Mouse (Mus musculus) liver, adult 2 months (tissue): ENCODE data around the gene Amtn. TPM values are rescaled to one million over a fixed set of nuclear protein-coding genes. Genes with fewer than 3 reads are reported as not detected.
"Not testable (repeated sequence)": the region's sequence is repeated elsewhere in the genome, so short reads cannot be mapped to it uniquely, and the experiment has no call there.

Experiments
- DNase-seq: peaks from one replicate; pipeline ENCODE4 v3.0.0-alpha.2; 2011; ENCODE audit warnings: low read depth, low spot score; ENCODE audit errors: extremely low read depth
- H3K27ac ChIP-seq: fragments of 200-500 bp; replicated peaks from 2 replicates; pipeline ENCODE4 v1.5.1; 2012; ENCODE audit warnings: low read depth, mild to moderate bottlenecking, control low read depth, inconsistent platforms, low read length; ENCODE audit not compliant: insufficient read depth
- H3K27me3 ChIP-seq: fragments of 200-500 bp; 2 replicates; pipeline ENCODE4 v1.6.1; 2012; ENCODE audit warnings: mild to moderate bottlenecking, moderate library complexity, low read length, inconsistent platforms; ENCODE audit not compliant: control insufficient read depth, insufficient read depth
- H3K36me3 ChIP-seq: fragments of 200-500 bp; 2 replicates; pipeline ENCODE4 v1.6.1; 2012; ENCODE audit warnings: low read length, inconsistent platforms; ENCODE audit not compliant: control insufficient read depth, insufficient read depth
- H3K4me1 ChIP-seq: fragments of 200-500 bp; 2 replicates; pipeline ENCODE4 v1.6.1; 2011; ENCODE audit warnings: low read length; ENCODE audit not compliant: control insufficient read depth, insufficient read depth
- H3K4me3 ChIP-seq: fragments of 200-500 bp; 2 replicates; pipeline ENCODE4 v1.5.1; 2011; ENCODE audit warnings: low read depth, mild to moderate bottlenecking, control low read depth, low read length, moderate library complexity; ENCODE audit not compliant: insufficient read depth
- H3K79me2 ChIP-seq: fragments of 200-500 bp; 2 replicates; pipeline ENCODE4 v1.6.1; 2012; ENCODE audit warnings: inconsistent platforms, mild to moderate bottlenecking, low read length, moderate library complexity; ENCODE audit not compliant: control insufficient read depth, insufficient read depth
- H3K9ac ChIP-seq: fragments of 200-500 bp; 2 replicates; pipeline ENCODE4 v1.6.1; 2012; ENCODE audit warnings: low read depth, mild to moderate bottlenecking, control low read depth, inconsistent platforms, low read length
- CTCF ChIP-seq: fragments of 200-500 bp; IDR thresholded peaks from 2 replicates; pipeline ENCODE4 v1.5.1; 2011; ENCODE audit warnings: low read depth, low read length, control low read depth
- POLR2A ChIP-seq: fragments of 200-500 bp; IDR thresholded peaks from 2 replicates; pipeline ENCODE4 v1.6.1; 2011; ENCODE audit warnings: low read length, control low read depth; ENCODE audit not compliant: insufficient read depth; ENCODE audit errors: extremely low read depth
- WGBS: fragments of 180-500 bp; shearing (Covaris S2); methylation state at CpG from one replicate; pipeline ENCODE4 v1.1.7; 2018; 5-methylcytosine and 5-hydroxymethylcytosine counted together
- polyA plus RNA-seq: library from polyadenylated mRNA; depleted of rRNA; stranded (reverse); fragments of >200 nt; gene quantifications from 2 replicates; pipeline ENCODE4 v1.2.3, GENCODE M21; 2012; rRNA removed
- total RNA-seq: library from RNA; depleted of rRNA; stranded (reverse); fragments of >200 nt; gene quantifications from 2 replicates; pipeline ENCODE4 v1.2.3, GENCODE M21; 2014; rRNA removed

The Amtn gene
- total RNA-seq (not detected in 2 replicates), polyA plus RNA-seq (not detected in 2 replicates)

- no peak within 1 kb of the TSS for H3K9ac ChIP-seq
- 73% methylated on average over 4 of the region's 4 CpGs for WGBS
These were observed at the start of gene Amtn for GRCm38 (mm10) chr5:88375808-88376207. Gene Amtn (plus strand): TSS chr5:88376108.

DNA sequence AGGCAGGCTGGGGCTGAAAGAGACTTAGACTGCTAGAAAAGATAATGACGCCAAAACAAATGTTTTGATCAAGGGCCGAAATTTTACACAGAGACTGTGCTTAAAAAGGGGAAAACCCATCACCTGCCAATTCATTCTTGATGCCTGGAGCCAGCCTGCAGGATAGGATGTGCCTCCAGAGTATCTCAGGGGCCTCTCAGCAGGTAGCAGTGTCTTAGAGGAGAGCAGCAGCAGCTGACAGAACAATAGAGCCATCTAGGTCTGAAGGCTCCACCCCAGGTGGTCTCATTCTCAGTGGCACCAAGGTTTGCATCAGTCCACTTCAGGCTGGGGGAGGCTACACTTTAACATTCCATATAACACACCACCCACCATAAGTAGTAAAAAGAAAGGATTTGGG lies 27.4 kb upstream of the Amtn start:
- not testable (repeated sequence) for H3K36me3 ChIP-seq, H3K9ac ChIP-seq, H3K27me3 ChIP-seq, H3K27ac ChIP-seq, H3K4me3 ChIP-seq, H3K79me2 ChIP-seq, DNase-seq, H3K4me1 ChIP-seq
- WGBS = 60% methylated on average over 2 of the region's 2 CpGs

More at GRCm38 (mm10) chr5:88375808-88376207, at the start of gene Amtn:
- no peak within 1 kb of the TSS for H3K4me3 ChIP-seq
- H3K27ac ChIP-seq = no peak within 1 kb of the TSS
- no peak for DNase-seq
- H3K4me1 ChIP-seq = no peaks in the 10 kb centered on the region
- no peak for TF ChIP-seq CTCF
- H3K79me2 ChIP-seq = no peaks in the 10 kb centered on the region
- no peaks in the 10 kb centered on the region for H3K36me3 ChIP-seq
- H3K27me3 ChIP-seq = no peaks in the 10 kb centered on the region

GRCm38 (mm10) chr5:88364768-88365167 lies 11.1 kb upstream of the Amtn start:
- Histone ChIP-seq H3K79me2 (no peaks in the 10 kb centered on the region), H3K4me1 (peaks cover 2% of the 10 kb centered on the region; the same call in 1 of the 2 replicates), H3K27ac (no peak overlapping the region), H3K4me3 (no peak overlapping the region), H3K36me3 (no peaks in the 10 kb centered on the region), H3K27me3 (no peaks in the 10 kb centered on the region), H3K9ac (no peak overlapping the region)
- TF ChIP-seq CTCF = peak; percentile 46; the same call in 1 of the 2 replicates
- no peak for TF ChIP-seq POLR2A
- 9% methylated on average over 5 of the region's 5 CpGs for whole genome bisulfite sequencing
- DNase-seq = peak; percentile 64

DNA sequence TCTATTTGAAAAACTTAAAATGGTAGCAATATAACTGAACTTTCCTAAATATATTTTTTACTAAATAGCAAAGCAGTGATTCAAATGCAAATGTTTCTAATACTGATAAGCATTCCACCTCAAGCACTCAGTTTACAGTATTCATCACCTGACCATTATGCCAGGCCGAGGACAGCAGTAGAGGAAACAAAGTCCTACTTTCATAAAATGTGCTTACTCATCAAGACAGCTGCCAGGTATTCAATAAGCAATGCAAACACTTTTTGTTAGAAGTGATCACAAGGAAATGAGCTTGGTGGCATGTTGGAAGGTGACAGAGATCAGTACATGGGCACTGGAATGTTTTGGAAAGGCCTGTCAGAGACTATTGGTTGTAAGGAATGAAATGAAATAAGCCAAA lies 9.0 kb upstream of the Amtn start:
- WGBS = 16% methylated on average over 1 of the region's 1 CpGs

DNA sequence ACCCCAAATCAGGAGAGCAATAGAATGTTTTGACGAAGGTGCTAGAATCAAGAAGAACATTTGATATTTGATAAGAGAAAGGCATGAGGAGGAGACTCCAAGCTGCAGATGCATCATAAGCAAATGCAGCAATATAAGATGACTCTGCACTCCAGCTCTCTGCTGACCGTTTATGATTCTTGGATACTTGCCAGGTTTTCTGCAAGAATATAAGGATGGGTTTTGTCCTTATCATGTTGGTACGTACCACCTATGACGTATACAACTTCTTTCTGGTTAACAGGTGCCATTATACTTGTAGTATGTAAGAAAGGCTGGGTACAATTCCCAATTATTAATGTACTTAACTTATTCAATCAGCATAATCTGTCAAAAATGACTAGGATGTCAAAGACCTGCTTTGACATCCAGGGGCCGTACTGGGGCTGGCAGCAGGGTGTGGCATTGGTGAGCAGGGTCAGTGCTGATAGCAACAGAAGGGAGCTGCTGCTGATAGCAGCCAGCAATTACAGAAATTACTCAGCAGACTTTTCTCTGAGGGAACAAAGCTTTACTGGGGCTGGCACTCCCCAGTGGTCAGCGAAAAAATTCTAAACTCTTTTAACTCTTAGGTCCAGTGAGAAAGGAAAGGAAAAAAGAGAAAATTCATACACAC lies 5.2 kb upstream of the Amtn start:
- Histone ChIP-seq H3K27ac (no peak overlapping the region), H3K36me3 (no peaks in the 10 kb centered on the region), H3K27me3 (no peaks in the 10 kb centered on the region), H3K9ac (no peak overlapping the region), H3K4me3 (no peak overlapping the region), H3K79me2 (no peaks in the 10 kb centered on the region), H3K4me1 (peaks cover 2% of the 10 kb centered on the region; the same call in 1 of the 2 replicates)
- no peak for DNase-seq
- 65% methylated on average over 6 of the region's 6 CpGs for WGBS
- TF ChIP-seq POLR2A (no peak), CTCF (no peak)

More for the DNA sequence above, 9.0 kb upstream of the Amtn start:
- DNase-seq = peak; percentile 76
- no peaks in the 10 kb centered on the region for H3K36me3 ChIP-seq
- peaks cover 2% of the 10 kb centered on the region; the same call in 1 of the 2 replicates for H3K4me1 ChIP-seq
- no peak for TF ChIP-seq POLR2A
- TF ChIP-seq CTCF = no peak
- no peak overlapping the region for H3K4me3 ChIP-seq
- H3K27me3 ChIP-seq = no peaks in the 10 kb centered on the region
- H3K9ac ChIP-seq = no peak overlapping the region
- no peaks in the 10 kb centered on the region for H3K79me2 ChIP-seq
- H3K27ac ChIP-seq = no peak overlapping the region

DNA sequence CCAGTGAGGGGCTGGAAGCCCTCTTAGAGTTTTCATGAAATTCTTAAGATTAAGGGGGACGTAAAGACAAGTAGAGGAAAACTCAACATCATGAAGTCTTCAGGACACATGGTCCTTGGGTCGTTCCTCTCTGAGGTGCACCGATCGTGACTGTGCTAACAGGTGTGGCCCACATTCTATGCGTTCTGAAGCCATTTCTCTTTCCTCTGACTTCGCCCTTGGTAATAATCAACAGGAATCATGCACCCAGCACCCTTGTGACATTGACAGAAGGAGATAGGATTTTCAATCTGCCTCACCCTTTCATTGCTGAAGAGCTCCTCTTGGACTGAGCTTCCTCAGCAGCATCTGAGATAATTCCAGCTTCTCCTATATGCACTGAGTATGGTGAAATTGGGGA lies 3.3 kb upstream of the Amtn start:
- Histone ChIP-seq H3K36me3 (no peaks in the 10 kb centered on the region), H3K4me1 (no peaks in the 10 kb centered on the region), H3K79me2 (no peaks in the 10 kb centered on the region), H3K27me3 (no peaks in the 10 kb centered on the region), H3K9ac (no peak overlapping the region), H3K4me3 (no peak overlapping the region), H3K27ac (no peak overlapping the region)
- WGBS = 83% methylated on average over 6 of the region's 6 CpGs
- TF ChIP-seq CTCF = no peak
- TF ChIP-seq POLR2A = no peak
- no peak for DNase-seq

DNA sequence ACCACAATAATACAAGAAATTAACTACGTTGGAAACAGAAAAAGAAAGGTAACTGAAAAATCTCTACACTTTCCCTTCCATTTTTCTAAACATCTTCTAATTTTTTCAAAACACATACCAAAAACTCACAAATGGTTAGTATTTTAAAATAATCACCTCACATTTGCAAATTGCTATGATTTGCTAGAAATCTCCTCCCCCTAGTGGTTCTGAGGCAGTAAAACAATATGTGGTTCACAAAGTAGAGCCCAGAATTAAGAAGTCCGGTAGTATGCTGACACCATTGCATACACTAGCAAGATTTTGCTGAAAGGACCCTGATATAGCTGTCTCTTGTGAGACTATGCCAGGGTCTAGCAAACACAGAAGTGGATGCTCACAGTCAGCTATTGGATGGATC lies 16.1 kb downstream of the Amtn start:
- WGBS = 79% methylated on average over 2 of the region's 2 CpGs
- H3K27ac ChIP-seq, H3K4me1 ChIP-seq, H3K79me2 ChIP-seq, H3K27me3 ChIP-seq, H3K9ac ChIP-seq, DNase-seq, H3K4me3 ChIP-seq, H3K36me3 ChIP-seq: not testable (repeated sequence)
